Mouse (Mus musculus) megakaryocyte, embryonic 14.5 days (primary cell): ENCODE results near the gene Lhx4. TPM values are rescaled to one million over a fixed set of nuclear protein-coding genes. Genes with fewer than 3 reads are reported as not detected.

Source experiments
- H3K27me3 ChIP-seq: replicated peaks from 2 replicates; pipeline ENCODE3; 2012; ENCODE audit warnings: inconsistent platforms
- H3K36me3 ChIP-seq: replicated peaks from 2 replicates; pipeline ENCODE3; 2012; ENCODE audit warnings: low read length, inconsistent platforms, mixed read lengths
- H3K4me1 ChIP-seq: 2 replicates; pipeline ENCODE4 v1.6.1; 2012; ENCODE audit warnings: inconsistent platforms
- H3K4me3 ChIP-seq: replicated peaks from 2 replicates; pipeline ENCODE3; 2012; ENCODE audit warnings: moderate library complexity, mild to moderate bottlenecking, inconsistent platforms
- H3K9me3 ChIP-seq: 2 replicates; pipeline ENCODE4 v1.6.1; 2012; ENCODE audit warnings: inconsistent platforms
- FLI1 ChIP-seq: IDR thresholded peaks from 2 replicates; pipeline ENCODE4 v1.6.1; 2012; ENCODE audit warnings: low read length, inconsistent platforms, mixed read lengths
- GATA1 ChIP-seq: IDR thresholded peaks from 3 replicates; pipeline ENCODE4 v1.6.1; 2012; ENCODE audit warnings: mixed read lengths, low read length, inconsistent platforms, borderline replicate concordance
- polyA plus RNA-seq: library from polyadenylated mRNA; stranded (reverse); fragments of >175 nt; gene quantifications from 2 replicates; pipeline ENCODE4 v1.2.3, GENCODE M21; 2012; ENCODE audit warnings: low replicate concordance; ENCODE audit not compliant: insufficient read depth

Gene Lhx4
- polyA plus RNA-seq, 1 experiment: not detected

DNA sequence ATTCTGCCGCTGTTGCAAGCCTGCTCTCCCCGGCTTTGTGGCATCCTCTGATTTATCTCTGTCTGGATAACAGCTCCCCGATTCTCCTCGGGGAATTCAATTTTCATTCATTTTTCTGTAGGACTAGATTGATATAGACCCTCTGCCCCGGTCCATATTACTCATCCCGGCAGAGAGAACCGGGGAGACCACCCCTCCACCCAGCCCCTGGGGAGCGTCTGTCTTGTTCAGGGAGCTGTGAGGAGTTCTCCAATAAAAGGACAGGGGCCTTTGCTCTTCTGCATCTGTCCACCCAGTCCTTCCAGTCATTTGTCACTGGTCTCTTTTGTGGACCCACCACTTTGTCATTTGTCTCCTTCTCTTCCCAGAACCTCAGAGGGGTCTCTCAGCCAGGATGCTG lies 4.5 kb downstream of the Lhx4 start:
- Histone ChIP-seq H3K27me3 (peaks cover 91% of the 10 kb centered on the region), H3K4me3 (no peak overlapping the region), H3K4me1 (peaks cover 15% of the 10 kb centered on the region), H3K36me3 (no peaks in the 10 kb centered on the region), H3K9me3 (no peaks in the 10 kb centered on the region)
- TF ChIP-seq GATA1 (no peak), FLI1 (no peak)

DNA sequence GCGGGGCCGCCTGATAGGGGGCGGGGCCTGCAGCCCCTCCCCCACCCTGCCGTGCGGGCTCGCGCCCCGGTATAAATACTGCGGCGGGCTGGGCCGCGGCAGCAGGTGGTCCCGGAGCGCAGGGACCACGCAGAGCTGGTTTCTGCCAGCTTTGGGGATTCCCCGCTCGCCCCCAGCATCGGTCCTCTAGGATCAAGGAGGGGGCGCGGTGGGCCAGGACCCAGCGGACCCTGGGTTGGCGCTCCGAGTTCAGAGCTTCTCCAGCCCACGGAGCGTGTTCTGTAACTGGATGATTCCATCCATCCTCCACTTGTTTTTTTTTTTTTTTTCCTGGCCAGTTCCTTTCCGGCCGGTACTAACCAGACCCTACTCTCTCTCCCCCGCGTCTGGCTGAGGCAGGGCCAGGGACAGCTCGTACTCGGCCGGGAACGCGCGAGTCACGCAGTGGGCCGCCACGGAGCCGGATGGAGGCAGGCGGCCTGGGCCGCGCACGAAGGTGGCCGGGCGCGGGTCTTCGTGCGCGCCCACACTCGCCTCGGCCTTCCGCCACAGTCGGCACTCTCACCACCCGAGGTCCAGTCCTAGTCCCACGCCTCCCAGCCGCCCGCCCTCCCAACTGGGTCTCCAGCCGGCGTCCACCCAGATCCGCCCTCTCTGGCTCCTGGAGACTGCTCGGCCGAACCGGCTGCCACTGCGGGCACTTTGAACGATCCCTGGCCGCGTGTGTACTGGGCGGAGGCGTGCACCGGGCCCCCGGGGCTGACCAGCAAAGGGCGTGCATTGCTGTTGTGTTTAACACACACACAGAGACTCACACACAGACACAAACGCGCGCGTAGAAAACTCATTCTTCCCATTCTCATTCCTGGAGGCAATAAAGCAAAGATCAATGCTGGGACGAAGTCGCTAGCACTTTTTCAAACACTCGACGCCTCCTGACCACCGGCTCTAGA lies 8.8 kb downstream of the Lhx4 start:
- peak overlapping the region; percentile 89 for H3K4me3 ChIP-seq
- H3K27me3 ChIP-seq: peaks cover 93% of the 10 kb centered on the region
- peaks cover 39% of the 10 kb centered on the region for H3K4me1 ChIP-seq
- no peaks in the 10 kb centered on the region for H3K36me3 ChIP-seq
- TF ChIP-seq GATA1 (no peak), FLI1 (no peak)
- H3K9me3 ChIP-seq: no peaks in the 10 kb centered on the region

DNA sequence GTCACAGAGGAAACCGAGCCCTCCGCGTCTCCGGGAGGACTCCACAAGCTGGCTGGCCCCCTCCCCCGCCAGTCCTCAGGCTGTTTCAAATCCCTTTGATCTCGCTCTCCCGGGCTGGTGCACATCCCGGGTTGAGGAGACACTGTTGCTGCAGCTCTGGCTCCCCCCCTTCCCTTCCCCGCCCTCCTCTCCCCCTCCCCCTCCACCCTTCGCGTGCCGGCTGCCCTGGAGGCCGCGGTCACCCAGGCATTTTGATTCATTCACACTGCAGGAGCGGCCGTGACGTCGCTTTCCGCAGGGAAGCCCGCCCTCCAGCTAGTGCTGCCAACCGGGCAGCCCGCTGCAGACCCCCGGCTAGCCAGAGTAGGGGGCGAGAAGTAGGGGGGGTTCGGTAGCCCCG lies 9.5 kb downstream of the Lhx4 start:
- peak overlapping the region; percentile 89 for H3K4me3 ChIP-seq

DNA sequence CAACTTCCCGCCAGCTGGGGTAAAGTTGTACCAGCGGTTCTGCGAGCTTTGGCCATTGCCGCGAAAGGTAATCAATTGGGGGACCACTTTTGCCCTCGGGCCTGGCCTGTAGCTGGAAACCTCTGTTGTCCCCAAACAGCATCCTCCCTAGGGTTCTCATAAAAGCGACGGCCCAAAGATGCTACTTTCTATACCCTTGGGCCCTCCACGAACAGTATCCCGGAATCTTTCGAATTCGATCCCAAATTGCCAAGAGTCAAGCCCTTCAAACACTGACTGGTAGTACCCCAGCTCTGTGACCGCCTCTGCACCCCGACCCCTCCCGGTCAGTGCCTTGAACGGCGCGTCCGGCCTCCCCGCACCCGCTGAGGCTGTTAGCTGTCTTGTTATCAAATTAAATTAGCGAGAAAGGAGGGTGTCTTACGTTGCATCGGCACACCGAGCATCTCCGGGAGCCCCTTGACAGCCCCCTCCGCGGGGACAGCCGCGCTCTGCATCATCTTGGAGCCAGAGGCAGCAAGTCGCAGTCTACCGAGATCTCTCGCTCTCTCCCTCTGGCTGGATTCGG lies 10.0 kb downstream of the Lhx4 start:
- H3K36me3 ChIP-seq: no peaks in the 10 kb centered on the region
- no peaks in the 10 kb centered on the region for H3K9me3 ChIP-seq
- peaks cover 51% of the 10 kb centered on the region for H3K4me1 ChIP-seq
- H3K4me3 ChIP-seq: peak overlapping the region; percentile 89
- H3K27me3 ChIP-seq: peaks cover 93% of the 10 kb centered on the region
- no peak for TF ChIP-seq FLI1
- TF ChIP-seq GATA1: no peak

More for the DNA sequence above, 9.5 kb downstream of the Lhx4 start:
- peaks cover 93% of the 10 kb centered on the region for H3K27me3 ChIP-seq
- TF ChIP-seq FLI1 (no peak), GATA1 (no peak)
- no peaks in the 10 kb centered on the region for H3K9me3 ChIP-seq
- H3K36me3 ChIP-seq: no peaks in the 10 kb centered on the region
- H3K4me1 ChIP-seq: peaks cover 46% of the 10 kb centered on the region

DNA sequence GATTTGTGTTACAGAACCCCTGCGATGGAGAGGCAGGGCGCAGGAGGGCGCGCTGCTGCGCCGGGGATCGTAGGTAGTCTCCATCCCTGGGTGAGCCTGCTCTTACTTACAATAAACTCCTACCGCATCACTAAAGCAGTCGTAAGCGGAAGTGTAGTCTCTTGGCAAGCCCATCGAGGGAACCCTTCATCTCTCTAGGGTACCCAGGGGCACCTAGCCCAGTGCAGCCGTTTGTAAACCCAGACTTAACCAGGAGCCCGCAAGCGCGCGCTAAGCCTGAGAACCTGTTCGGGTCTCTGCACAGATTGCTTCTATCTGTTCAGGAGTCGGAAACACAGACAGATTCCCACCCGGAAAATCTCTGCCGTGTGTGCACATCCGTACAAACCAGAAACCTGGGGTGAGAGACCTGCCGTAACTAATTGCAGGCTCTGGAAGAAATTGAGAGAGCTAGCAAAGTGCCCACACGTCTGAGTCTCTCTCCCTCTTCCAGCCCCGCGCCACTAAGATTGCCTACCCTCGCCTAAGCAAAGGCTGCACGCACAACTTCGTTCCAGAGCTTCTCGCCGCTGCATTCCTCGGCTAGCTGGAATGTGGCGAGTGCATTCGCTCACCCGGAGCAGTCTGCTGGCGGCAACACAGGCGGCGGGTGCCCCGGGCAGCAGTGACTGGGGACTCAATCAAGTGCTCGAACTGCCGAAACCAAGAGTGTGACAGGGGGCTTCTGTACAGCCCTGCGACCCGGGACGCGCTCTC lies 10.7 kb downstream of the Lhx4 start:
- H3K4me1 ChIP-seq: peaks cover 56% of the 10 kb centered on the region
- H3K36me3 ChIP-seq: no peaks in the 10 kb centered on the region
- TF ChIP-seq GATA1 (no peak), FLI1 (no peak)
- H3K27me3 ChIP-seq: peaks cover 93% of the 10 kb centered on the region
- H3K4me3 ChIP-seq: peak overlapping the region; percentile 62
- H3K9me3 ChIP-seq: no peaks in the 10 kb centered on the region

DNA sequence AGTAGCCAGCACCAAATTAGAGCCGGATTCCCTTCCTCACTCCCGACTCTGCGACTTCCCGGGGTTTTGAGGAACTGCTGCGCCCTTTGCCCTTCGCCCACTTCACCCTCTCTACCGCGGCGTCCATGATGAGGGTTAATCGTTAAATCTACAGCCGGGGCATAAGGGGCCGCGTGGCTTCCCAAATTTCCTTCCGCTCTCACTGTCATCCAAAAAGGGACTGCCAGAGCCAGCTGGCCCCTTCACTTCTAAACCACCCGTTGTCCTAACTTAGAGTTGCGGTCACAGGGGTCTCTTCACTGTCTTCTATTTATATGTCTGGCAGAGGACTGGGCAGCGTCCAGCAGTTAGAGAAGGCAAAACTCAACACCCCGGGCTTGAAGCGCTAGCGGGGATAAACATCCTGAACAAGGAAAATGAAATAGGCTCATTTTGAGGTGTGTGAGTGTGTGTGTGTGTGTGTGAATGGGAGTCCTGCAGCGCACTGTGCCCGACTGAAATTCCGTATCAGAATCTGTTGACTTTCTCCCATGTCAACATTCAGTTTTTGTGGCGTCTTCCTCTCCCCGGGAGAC lies 13.6 kb downstream of the Lhx4 start:
- no peak for TF ChIP-seq FLI1
- no peaks in the 10 kb centered on the region for H3K9me3 ChIP-seq
- H3K4me3 ChIP-seq: peak overlapping the region; percentile 85
- peaks cover 50% of the 10 kb centered on the region for H3K4me1 ChIP-seq
- H3K27me3 ChIP-seq: peaks cover 98% of the 10 kb centered on the region
- no peaks in the 10 kb centered on the region for H3K36me3 ChIP-seq

DNA sequence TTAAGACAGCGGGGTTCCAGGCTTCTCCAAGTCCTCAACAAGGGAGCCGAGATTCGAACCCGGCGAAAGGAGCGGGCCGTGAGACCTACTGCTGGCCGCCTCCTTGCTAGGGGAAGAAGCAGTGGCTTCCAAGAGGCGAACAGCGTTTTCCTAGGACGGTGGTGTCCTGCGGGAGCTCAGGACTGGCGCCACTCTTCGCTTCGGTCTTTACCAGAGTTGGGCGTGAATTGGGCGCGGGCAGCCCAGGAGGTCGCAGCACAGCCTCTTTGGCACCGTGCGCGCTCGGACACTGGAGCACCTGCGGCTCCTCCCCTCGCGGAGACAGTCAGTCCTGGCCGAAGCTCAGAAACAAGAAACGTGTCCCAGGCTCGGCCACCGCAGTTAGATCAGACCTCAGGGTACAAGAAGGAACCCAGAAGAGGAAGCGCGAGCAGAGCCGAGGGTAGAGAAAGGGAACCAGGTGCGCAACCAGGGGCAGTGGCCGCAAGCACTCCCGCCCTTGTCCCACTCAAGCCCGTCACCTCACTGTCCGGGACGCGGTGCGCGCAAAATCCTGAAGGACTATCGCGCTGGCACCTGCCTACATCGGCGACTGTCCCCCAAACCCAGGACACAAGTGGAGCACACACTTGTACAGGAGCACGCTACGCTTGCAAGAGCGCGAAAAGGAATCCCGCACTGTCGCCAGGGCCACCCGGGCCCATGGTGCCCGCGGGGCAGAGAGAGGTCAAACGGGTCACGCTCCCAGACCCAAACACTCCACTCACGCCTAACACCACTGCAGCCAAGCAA lies 14.3 kb downstream of the Lhx4 start:
- no peaks in the 10 kb centered on the region for H3K9me3 ChIP-seq
- H3K4me3 ChIP-seq: peak overlapping the region; percentile 85
- TF ChIP-seq FLI1: no peak
- no peak for TF ChIP-seq GATA1
- peaks cover 43% of the 10 kb centered on the region for H3K4me1 ChIP-seq
- H3K27me3 ChIP-seq: peaks cover 98% of the 10 kb centered on the region
- no peaks in the 10 kb centered on the region for H3K36me3 ChIP-seq

DNA sequence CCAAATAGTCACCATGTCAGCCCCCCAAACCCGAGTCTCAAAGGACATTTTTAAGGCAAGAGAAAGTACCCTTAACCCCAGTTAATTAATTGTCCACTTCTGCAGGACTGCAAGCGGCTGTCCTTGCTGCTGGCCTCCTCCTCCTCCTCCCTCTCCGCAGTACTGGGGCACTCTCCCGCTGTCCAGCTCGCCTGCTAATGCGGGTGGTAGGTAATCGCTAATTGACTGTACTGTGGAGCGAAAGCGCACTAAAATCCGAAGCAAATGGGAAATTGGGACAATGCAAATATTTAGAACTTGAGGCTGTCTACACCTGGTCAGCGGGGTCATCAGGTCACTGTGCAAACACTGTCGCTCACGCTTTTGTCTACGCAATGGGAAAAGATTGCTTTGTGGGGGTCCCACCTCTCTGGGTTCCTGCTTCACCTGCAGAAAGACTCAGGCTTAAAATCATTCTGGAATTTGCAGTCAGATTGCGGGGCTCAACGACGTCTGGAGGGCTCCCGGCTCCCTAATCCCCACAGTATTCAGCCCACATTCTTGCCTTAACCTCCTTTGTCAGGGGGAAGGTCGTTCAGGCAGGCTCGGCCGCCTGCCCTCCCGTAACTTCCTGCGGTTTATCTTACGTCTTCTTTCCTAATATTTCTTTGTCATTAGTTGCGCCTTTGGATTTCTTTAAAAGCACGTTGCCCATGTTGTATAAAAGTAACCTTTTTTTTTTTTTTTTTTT lies 15.2 kb downstream of the Lhx4 start:
- no peaks in the 10 kb centered on the region for H3K9me3 ChIP-seq
- peak overlapping the region; percentile 18 for H3K4me3 ChIP-seq
- TF ChIP-seq GATA1 (no peak), FLI1 (no peak)
- no peaks in the 10 kb centered on the region for H3K36me3 ChIP-seq
- H3K27me3 ChIP-seq: peaks cover 97% of the 10 kb centered on the region
- peaks cover 33% of the 10 kb centered on the region for H3K4me1 ChIP-seq

DNA sequence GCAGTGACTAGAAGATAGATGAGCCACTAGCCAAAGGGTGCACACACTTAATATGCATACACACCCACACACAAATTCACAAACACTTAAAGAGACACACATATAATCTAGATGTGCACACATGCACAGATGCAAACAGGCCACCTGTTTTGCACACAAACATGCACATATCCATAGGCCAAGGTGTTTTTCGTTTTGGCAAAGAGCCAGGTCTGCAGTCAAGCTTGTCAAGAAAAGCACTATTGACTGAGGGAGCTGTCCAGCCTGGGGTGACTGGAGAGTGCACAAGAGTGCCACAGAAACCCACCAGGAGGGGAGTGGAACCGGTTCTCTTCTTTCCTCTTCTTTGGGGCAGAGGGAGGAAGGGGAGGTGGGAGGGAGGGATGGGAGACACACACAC lies 20.3 kb downstream of the Lhx4 start:
- peaks cover 89% of the 10 kb centered on the region for H3K27me3 ChIP-seq
- peaks cover 6% of the 10 kb centered on the region for H3K9me3 ChIP-seq
- TF ChIP-seq FLI1: no peak
- no peak for TF ChIP-seq GATA1
- H3K4me3 ChIP-seq: no peak overlapping the region
- no peaks in the 10 kb centered on the region for H3K36me3 ChIP-seq
- peaks cover 2% of the 10 kb centered on the region; the same call in 1 of the 2 replicates for H3K4me1 ChIP-seq
